In the genomic region with DNA sequence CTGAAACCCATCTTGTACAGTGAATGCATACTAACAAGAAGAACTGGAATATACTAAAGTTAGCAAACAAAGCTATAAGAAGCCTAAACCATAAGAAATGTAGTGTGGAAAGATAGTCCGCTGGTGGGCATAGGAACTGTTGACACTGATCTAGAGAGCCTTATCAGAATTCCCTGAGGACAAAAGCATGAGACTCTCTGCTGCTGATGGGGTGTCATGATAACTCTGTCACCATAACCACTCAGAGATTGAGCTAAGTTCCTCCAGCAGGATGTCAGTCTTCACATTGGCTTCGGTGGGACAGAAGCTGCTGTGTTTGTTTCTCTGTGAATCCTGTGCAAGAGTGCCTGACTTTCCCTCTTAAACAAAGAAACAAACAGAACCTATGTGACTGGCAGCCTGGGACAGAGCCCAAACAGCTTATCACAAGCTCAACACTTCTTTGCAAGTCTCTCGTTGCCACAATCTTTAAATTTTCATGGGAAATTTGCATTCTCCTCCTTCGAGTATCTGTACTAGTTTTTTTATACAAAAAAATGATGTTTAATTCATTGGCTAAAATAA, we compare ENCODE assay signal across 20 mouse cellular contexts. TPM values are rescaled to one million over a fixed set of nuclear protein-coding genes. Genes with fewer than 3 reads are reported as not detected.
DNase-seq lines count a peak whose midpoint lies in the region; ATAC-seq and TF ChIP-seq lines count a peak whose summit lies in the region.
"Had no signal": no experiment of that assay in that cellular context is flagged by ENCODE, and none has a peak within 500 bp of the region (broad histone marks: within the 10 kb centered on the region; RNA-seq: fewer than 3 reads in every experiment).

No protein-coding gene starts in this region.

- H3K36me3 ChIP-seq in lung, embryonic 14.5 days (ENCODE audit: insufficient read depth), result no peaks in the 10 kb centered on the region
- no peaks in the 10 kb centered on the region for H3K36me3 ChIP-seq in G1E (replicated peaks)
- H3K36me3 ChIP-seq: embryonic facial prominence, embryonic 15.5 days; intestine, embryonic 15.5 days; kidney, embryonic 15.5 days; limb, embryonic 15.5 days; midbrain, embryonic 10.5 days; stomach, embryonic 15.5 days had no signal

- ATAC-seq in lung, embryonic 14.5 days (ENCODE audit: insufficient read depth), result peak; percentile 70; the same call in 1 of the 2 replicates
- ATAC-seq in G1E (ENCODE audit: extremely low read depth, insufficient number of reproducible peaks, low FRiP score, poor library complexity, severe bottlenecking), result peak; percentile 28; the same call in 1 of the 2 replicates
- ATAC-seq in erythroid progenitor cell, adult 5-6 weeks (replicated peaks; ENCODE audit: low FRiP score, poor library complexity, severe bottlenecking), result peak; percentile 55
- ATAC-seq: intestine, embryonic 15.5 days had no signal

- no peak overlapping the region for H3K9ac ChIP-seq in lung, embryonic 14.5 days
- H3K9ac ChIP-seq: embryonic facial prominence, embryonic 15.5 days; intestine, embryonic 15.5 days; kidney, embryonic 15.5 days; limb, embryonic 15.5 days; stomach, embryonic 15.5 days had no signal

- H3K4me2 ChIP-seq in lung, embryonic 14.5 days, result no peak overlapping the region
- H3K4me2 ChIP-seq: embryonic facial prominence, embryonic 15.5 days; intestine, embryonic 15.5 days; kidney, embryonic 15.5 days; limb, embryonic 15.5 days; stomach, embryonic 15.5 days had no signal

- no peaks in the 10 kb centered on the region for H3K27me3 ChIP-seq in lung, embryonic 14.5 days (ENCODE audit: insufficient read depth, low read length)
- no peaks in the 10 kb centered on the region for H3K27me3 ChIP-seq in G1E (ENCODE audit: insufficient read depth, low read length)
- H3K27me3 ChIP-seq: embryonic facial prominence, embryonic 15.5 days; intestine, embryonic 15.5 days; kidney, embryonic 15.5 days; limb, embryonic 15.5 days; stomach, embryonic 15.5 days had no signal

- H3K9me3 ChIP-seq in lung, embryonic 14.5 days (ENCODE audit: low read depth, low read length), result no peaks in the 10 kb centered on the region
- no peaks in the 10 kb centered on the region for H3K9me3 ChIP-seq in G1E (replicated peaks)
- H3K9me3 ChIP-seq: embryonic facial prominence, embryonic 15.5 days; intestine, embryonic 15.5 days; kidney, embryonic 15.5 days; limb, embryonic 15.5 days; midbrain, embryonic 10.5 days; stomach, embryonic 15.5 days had no signal

- 10% methylated on average over 4 of the region's 4 CpGs for WGBS in lung, embryonic 14.5 days

- H3K27ac ChIP-seq in lung, embryonic 14.5 days (ENCODE audit: low read depth), result peak overlapping the region; percentile 3; the same call in 1 of the 2 replicates
- H3K27ac ChIP-seq: embryonic facial prominence, embryonic 15.5 days; intestine, embryonic 15.5 days; kidney, embryonic 15.5 days; limb, embryonic 15.5 days; midbrain, embryonic 10.5 days; stomach, embryonic 15.5 days had no signal

- TF ChIP-seq CTCF in lung, embryonic 14.5 days (IDR thresholded peaks at IDR 0.05; ENCODE audit: low read depth), result no peak
- no peak for TF ChIP-seq CTCF in G1E (IDR thresholded peaks at IDR 0.05; ENCODE audit: low read depth, low read length)

- no peaks in the 10 kb centered on the region for H3K4me1 ChIP-seq in lung, embryonic 14.5 days (ENCODE audit: insufficient read depth)
- H3K4me1 ChIP-seq in G1E (ENCODE audit: insufficient read depth, low read depth, low read length), result peaks cover 57% of the 10 kb centered on the region
- H3K4me1 ChIP-seq: embryonic facial prominence, embryonic 15.5 days; intestine, embryonic 15.5 days; kidney, embryonic 15.5 days; limb, embryonic 15.5 days; midbrain, embryonic 10.5 days; stomach, embryonic 15.5 days had no signal

- no peak overlapping the region for H3K4me3 ChIP-seq in lung, embryonic 14.5 days (ENCODE audit: low read depth, low read length)
- H3K4me3 ChIP-seq in G1E (ENCODE audit: low read depth, low read length), result no peak overlapping the region; the same call in 1 of the 2 replicates
- H3K4me3 ChIP-seq: embryonic facial prominence, embryonic 15.5 days; intestine, embryonic 15.5 days; kidney, embryonic 15.5 days; limb, embryonic 15.5 days; midbrain, embryonic 10.5 days; stomach, embryonic 15.5 days had no signal

- peak; percentile 53 for DNase-seq in lung, embryonic 14.5 days
- DNase-seq in lung, postnatal 4 days, result no peak
- no peak for DNase-seq in G1E (ENCODE audit: low spot score)
- peak; percentile 9 for DNase-seq in lung, postnatal 10 days
- no peak for DNase-seq in right cerebral cortex, postnatal 4 days
- DNase-seq in layer of hippocampus, adult 9-10 months (ENCODE audit: low spot score), result no peak
- DNase-seq in gastrocnemius, postnatal 25 days, result no peak
- DNase-seq: cerebellum, postnatal 10 days; embryo, embryonic 11 days; gastrocnemius, postnatal 14 days; layer of hippocampus, postnatal 36 days; spleen, adult 18-20 months; thymus, adult 2 months had no signal

RNA-seq across cellular contexts. Expression of gene Cd47, which starts 33.9 kb away (rescaled TPM):
- 96.3 and 104 TPM in 2 replicates for polyA plus RNA-seq in lung, embryonic 14.5 days (2014; fragmentation: Nextera tagmentation; extraction: Ambion mirVana)
- total RNA-seq in G1E (2014; fragmentation: Nextera tagmentation) (418 and 451 TPM in 2 replicates), G1E (2017) (149 and 155 TPM in 2 replicates)
- 88.8 and 95.1 TPM in 2 replicates for polyA plus RNA-seq in G1E (2012)
- 742 and 874 TPM in 2 replicates for total RNA-seq in erythroid progenitor cell, adult 5-6 weeks (2015; ENCODE audit: low replicate concordance)
- 624 and 761 TPM in 2 replicates for total RNA-seq in erythroid progenitor cell, adult 5-6 weeks (2017; ENCODE audit: low replicate concordance)
- 10 to 100 TPM; 23.3 to 28.9 TPM for total RNA-seq in gastrocnemius, postnatal 25 days (2021)

Comparison
In these comparisons a context has a peak if more than half of its experiments do, and no peak if none do; other contexts are left out.
1. DNase-seq: peak in lung, embryonic 14.5 days (single experiment) and lung, postnatal 10 days (single experiment); none in lung, postnatal 4 days (0 of 2), G1E (single experiment), right cerebral cortex, postnatal 4 days (single experiment), layer of hippocampus, adult 9-10 months (single experiment) and gastrocnemius, postnatal 25 days (single experiment).
2. RNA of gene Cd47, which starts 33.9 kb away (total RNA-seq): 624 to 874 TPM in erythroid progenitor cell, adult 5-6 weeks and 149 to 451 TPM in G1E; 23.3 to 28.9 TPM in gastrocnemius, postnatal 25 days; every median in the first group is over 4 times any median in the second.
3. Peak in every context shown above with its lines, with median percentiles within 50 percentile points of each other: ATAC-seq.